Mouse (Mus musculus): ENCODE measurements around the gene Hhip. TPM values are rescaled to one million over a fixed set of nuclear protein-coding genes. Genes with fewer than 3 reads are reported as not detected.

Hhip gene
- polyA plus RNA-seq, 2 experiments: 8.8 to 18.3 TPM

- 45% methylated on average over 6 of the region's 6 CpGs for WGBS
- no peak for TF ChIP-seq POLR2A (IDR thresholded peaks at IDR 0.05; ENCODE audit: borderline replicate concordance, extremely low read depth, insufficient read depth, insufficient read length)
- no peak overlapping the region for H3K27ac ChIP-seq (replicated peaks; ENCODE audit: low read depth, low read length)
- peak overlapping the region; percentile 40 for H3K4me3 ChIP-seq (replicated peaks; ENCODE audit: low read length)
- H3K36me3 ChIP-seq (ENCODE audit: control insufficient read depth, insufficient read depth, low read length): no peaks in the 10 kb centered on the region
- DNase-seq (ENCODE audit: low spot score) (no peak), ATAC-seq (ENCODE audit: low FRiP score, low read depth) (no peak)
- peaks cover 8% of the 10 kb centered on the region for H3K4me1 ChIP-seq (ENCODE audit: control insufficient read depth, insufficient read depth, low read length)
- H3K4me2 ChIP-seq (replicated peaks; ENCODE audit: low read depth, low read length, severe bottlenecking): peak overlapping the region; percentile 64
- H3K9ac ChIP-seq (ENCODE audit: low read depth, low read length, severe bottlenecking): peak overlapping the region; percentile 28; the same call in 1 of the 2 replicates
- peaks cover 7% of the 10 kb centered on the region; the same call in 1 of the 2 replicates for H3K27me3 ChIP-seq (ENCODE audit: control insufficient read depth, insufficient read depth, low read length)
- H3K9me3 ChIP-seq (ENCODE audit: control insufficient read depth, low read length): no peaks in the 10 kb centered on the region
Measured at GRCm38 (mm10) chr8:80055094-80055493, 2.7 kb downstream of the Hhip start.

GRCm38 (mm10) chr8:80054216-80054615 lies 3.6 kb downstream of the Hhip start:
- DNase-seq (ENCODE audit: low spot score): no peak
- H3K27me3 ChIP-seq (ENCODE audit: control insufficient read depth, insufficient read depth, low read length): peaks cover 9% of the 10 kb centered on the region; the same call in 1 of the 2 replicates
- peaks cover 8% of the 10 kb centered on the region for H3K4me1 ChIP-seq (ENCODE audit: control insufficient read depth, insufficient read depth, low read length)
- peak overlapping the region; percentile 13 for H3K4me3 ChIP-seq (replicated peaks; ENCODE audit: low read length)
- H3K27ac ChIP-seq (replicated peaks; ENCODE audit: low read depth, low read length): no peak overlapping the region
- H3K4me2 ChIP-seq (replicated peaks; ENCODE audit: low read depth, low read length, severe bottlenecking): peak overlapping the region; percentile 64; the same call in 1 of the 2 replicates
- 43% methylated on average over 4 of the region's 4 CpGs for WGBS
- ATAC-seq (ENCODE audit: low FRiP score, low read depth): no peak
- H3K9me3 ChIP-seq (ENCODE audit: control insufficient read depth, low read length): no peaks in the 10 kb centered on the region
- H3K36me3 ChIP-seq (ENCODE audit: control insufficient read depth, insufficient read depth, low read length): no peaks in the 10 kb centered on the region
- H3K9ac ChIP-seq (ENCODE audit: low read depth, low read length, severe bottlenecking): 0 out of 2 replicates have a peak overlapping the region, but pooled peaks have one; percentile 34
- no peak for TF ChIP-seq POLR2A (IDR thresholded peaks at IDR 0.05; ENCODE audit: borderline replicate concordance, extremely low read depth, insufficient read depth, insufficient read length)

GRCm38 (mm10) chr8:80052838-80053237 lies 5.0 kb downstream of the Hhip start:
- no peaks in the 10 kb centered on the region for H3K9me3 ChIP-seq (ENCODE audit: control insufficient read depth, low read length)
- no peak for TF ChIP-seq POLR2A (IDR thresholded peaks at IDR 0.05; ENCODE audit: borderline replicate concordance, extremely low read depth, insufficient read depth, insufficient read length)

GRCm38 (mm10) chr8:80051494-80051893 lies 6.3 kb downstream of the Hhip start:
- Histone ChIP-seq H3K4me2 (replicated peaks; ENCODE audit: low read depth, low read length, severe bottlenecking) (no peak overlapping the region), H3K27me3 (ENCODE audit: control insufficient read depth, insufficient read depth, low read length) (peaks cover 11% of the 10 kb centered on the region; the same call in 1 of the 2 replicates), H3K9ac (ENCODE audit: low read depth, low read length, severe bottlenecking) (no peak overlapping the region), H3K9me3 (ENCODE audit: control insufficient read depth, low read length) (no peaks in the 10 kb centered on the region), H3K4me3 (replicated peaks; ENCODE audit: low read length) (no peak overlapping the region), H3K27ac (replicated peaks; ENCODE audit: low read depth, low read length) (no peak overlapping the region), H3K36me3 (ENCODE audit: control insufficient read depth, insufficient read depth, low read length) (no peaks in the 10 kb centered on the region), H3K4me1 (ENCODE audit: control insufficient read depth, insufficient read depth, low read length) (peaks cover 8% of the 10 kb centered on the region)
- DNase-seq (ENCODE audit: low spot score) (no peak), ATAC-seq (ENCODE audit: low FRiP score, low read depth) (no peak)
- TF ChIP-seq POLR2A (IDR thresholded peaks at IDR 0.05; ENCODE audit: borderline replicate concordance, extremely low read depth, insufficient read depth, insufficient read length): no peak
- WGBS: 49% methylated on average over 5 of the region's 5 CpGs

More at GRCm38 (mm10) chr8:80052838-80053237, 5.0 kb downstream of the Hhip start:
- Histone ChIP-seq H3K27me3 (ENCODE audit: control insufficient read depth, insufficient read depth, low read length) (peaks cover 11% of the 10 kb centered on the region; the same call in 1 of the 2 replicates), H3K36me3 (ENCODE audit: control insufficient read depth, insufficient read depth, low read length) (no peaks in the 10 kb centered on the region), H3K4me3 (replicated peaks; ENCODE audit: low read length) (no peak overlapping the region), H3K4me2 (replicated peaks; ENCODE audit: low read depth, low read length, severe bottlenecking) (no peak overlapping the region), H3K27ac (replicated peaks; ENCODE audit: low read depth, low read length) (no peak overlapping the region), H3K4me1 (ENCODE audit: control insufficient read depth, insufficient read depth, low read length) (peaks cover 8% of the 10 kb centered on the region), H3K9ac (ENCODE audit: low read depth, low read length, severe bottlenecking) (no peak overlapping the region)
- ATAC-seq (ENCODE audit: low FRiP score, low read depth): no peak
- no peak for DNase-seq (ENCODE audit: low spot score)
- WGBS: 71% methylated on average over 1 of the region's 1 CpGs

- Histone ChIP-seq H3K36me3 (ENCODE audit: control insufficient read depth, insufficient read depth, low read length) (no peaks in the 10 kb centered on the region), H3K27me3 (ENCODE audit: control insufficient read depth, insufficient read depth, low read length) (0 out of 2 replicates have a peak, but pooled peaks cover 4% of the 10 kb centered on the region), H3K9me3 (ENCODE audit: control insufficient read depth, low read length) (no peaks in the 10 kb centered on the region), H3K4me1 (ENCODE audit: control insufficient read depth, insufficient read depth, low read length) (peaks cover 8% of the 10 kb centered on the region), H3K4me3 (replicated peaks; ENCODE audit: low read length) (no peak overlapping the region), H3K27ac (replicated peaks; ENCODE audit: low read depth, low read length) (no peak overlapping the region), H3K4me2 (replicated peaks; ENCODE audit: low read depth, low read length, severe bottlenecking) (no peak overlapping the region), H3K9ac (ENCODE audit: low read depth, low read length, severe bottlenecking) (no peak overlapping the region)
- DNase-seq (ENCODE audit: low spot score): no peak
- no peak for TF ChIP-seq POLR2A (IDR thresholded peaks at IDR 0.05; ENCODE audit: borderline replicate concordance, extremely low read depth, insufficient read depth, insufficient read length)
- ATAC-seq (ENCODE audit: low FRiP score, low read depth): no peak
- WGBS: 63% methylated on average over 15 of the region's 15 CpGs
Measured at GRCm38 (mm10) chr8:80049256-80050005, 8.4 kb downstream of the Hhip start.

All from limb, embryonic 14.5 days (tissue).